Mouse (Mus musculus): ENCODE measurements around the gene Casp12. TPM values are rescaled to one million over a fixed set of nuclear protein-coding genes. Genes with fewer than 3 reads are reported as not detected.

Gene Casp12
- 0.45 TPM in 1 of 2 replicates, not detected in the other for polyA plus RNA-seq (2015; fragmentation: Nextera tagmentation; extraction: Ambion mirVana)

DNA sequence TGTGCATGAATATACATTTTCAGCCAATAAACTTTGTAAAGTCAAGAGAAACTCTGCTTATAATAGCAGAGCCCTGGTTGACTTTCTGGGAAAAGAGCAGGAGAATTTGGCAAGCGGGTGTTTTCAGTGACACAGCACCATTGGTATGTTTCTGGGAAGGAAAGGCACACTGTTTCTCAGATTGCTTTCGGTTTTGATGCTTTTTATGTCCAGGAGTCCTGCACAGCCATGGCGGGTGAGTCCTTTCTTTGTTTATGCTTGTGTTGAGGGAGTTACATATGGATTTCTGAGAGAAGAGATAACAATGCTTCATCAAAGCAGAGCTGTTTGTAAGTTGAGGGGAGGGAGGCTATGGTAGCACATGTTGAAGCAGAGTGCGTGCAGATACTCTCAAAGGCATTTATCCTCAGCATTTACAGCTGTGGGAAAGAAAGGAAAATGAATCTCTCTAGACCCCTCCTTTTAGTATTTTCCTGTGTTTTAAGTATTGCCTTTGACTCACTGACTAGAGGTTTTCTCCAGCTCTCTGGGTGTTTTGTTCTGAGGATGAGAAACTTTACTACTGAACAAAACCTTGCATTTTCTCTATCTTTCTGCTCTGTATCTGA lies at the start of gene Casp12:
Gene Casp12 (plus strand): TSS at position 140 of the 608 bp plus-strand sequence.
- H3K4me1 ChIP-seq (replicated peaks; ENCODE audit: control insufficient read depth, insufficient read depth, low read length) = no peaks in the 10 kb centered on the region
- no peak within 1 kb of the TSS for H3K4me3 ChIP-seq (replicated peaks; ENCODE audit: low read length)
- ATAC-seq = no peak
- H3K9ac ChIP-seq (replicated peaks; ENCODE audit: low read depth, low read length) = no peak within 1 kb of the TSS
- H3K36me3 ChIP-seq (ENCODE audit: control insufficient read depth, insufficient read depth) = no peaks in the 10 kb centered on the region
- H3K4me2 ChIP-seq (ENCODE audit: low read length) = no peak within 1 kb of the TSS
- H3K27ac ChIP-seq (ENCODE audit: low read length) = no peak within 1 kb of the TSS
- 79% methylated on average over 4 of the region's 4 CpGs for WGBS
- H3K27me3 ChIP-seq (replicated peaks; ENCODE audit: control insufficient read depth, insufficient read depth, low read length) = no peaks in the 10 kb centered on the region
- H3K9me3 ChIP-seq (ENCODE audit: control insufficient read depth, low read length) = no peaks in the 10 kb centered on the region

DNA sequence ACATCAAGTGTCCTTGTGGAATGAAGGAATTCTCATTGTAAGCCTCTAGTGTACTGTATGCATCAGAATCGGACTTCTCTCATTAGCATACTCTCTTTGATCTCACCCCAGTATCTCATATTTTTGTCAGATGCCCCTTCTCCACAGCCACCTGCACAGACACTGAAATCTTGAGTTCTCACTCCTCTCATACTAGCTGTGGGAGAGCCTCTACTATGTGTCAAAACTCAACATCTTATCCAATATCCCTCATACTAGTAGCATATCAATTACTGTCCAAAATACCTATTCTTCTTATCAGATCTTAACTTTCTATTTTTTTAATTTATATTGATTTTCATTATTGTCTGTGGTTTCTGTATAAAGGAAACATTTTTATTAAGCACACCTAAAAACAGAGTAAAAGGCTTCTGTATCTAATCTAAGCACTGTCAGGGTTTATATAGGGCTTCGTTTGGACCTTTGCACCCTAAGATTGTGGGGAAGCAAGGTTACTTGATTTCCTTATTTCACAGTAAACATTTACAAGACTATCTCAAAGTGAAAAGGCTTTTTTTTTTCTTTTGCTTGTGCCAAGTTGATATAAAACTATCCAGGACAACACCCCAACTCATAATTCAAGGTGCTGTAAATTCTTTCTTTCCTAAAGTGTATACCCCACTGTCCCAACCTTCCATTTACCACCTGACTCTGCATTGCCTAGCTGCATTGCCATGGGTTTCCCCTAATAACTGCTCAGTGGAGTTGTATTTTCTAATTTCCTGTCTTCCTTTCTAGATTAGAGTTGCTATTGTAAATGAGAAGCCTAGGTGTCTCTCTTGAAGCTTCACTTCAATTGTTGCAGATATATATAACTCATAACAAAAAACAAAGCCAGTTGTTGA lies 48.6 kb upstream of the Casp12 start:
- ATAC-seq = no peak
- Histone ChIP-seq H3K4me1 (replicated peaks; ENCODE audit: control insufficient read depth, insufficient read depth, low read length) (no peaks in the 10 kb centered on the region), H3K36me3 (ENCODE audit: control insufficient read depth, insufficient read depth) (no peaks in the 10 kb centered on the region), H3K27ac (ENCODE audit: low read length) (no peak overlapping the region), H3K9ac (replicated peaks; ENCODE audit: low read depth, low read length) (no peak overlapping the region), H3K9me3 (ENCODE audit: control insufficient read depth, low read length) (no peaks in the 10 kb centered on the region), H3K27me3 (replicated peaks; ENCODE audit: control insufficient read depth, insufficient read depth, low read length) (no peaks in the 10 kb centered on the region), H3K4me2 (ENCODE audit: low read length) (no peak overlapping the region), H3K4me3 (replicated peaks; ENCODE audit: low read length) (no peak overlapping the region)
- 78% methylated on average over 2 of the region's 2 CpGs for WGBS

DNA sequence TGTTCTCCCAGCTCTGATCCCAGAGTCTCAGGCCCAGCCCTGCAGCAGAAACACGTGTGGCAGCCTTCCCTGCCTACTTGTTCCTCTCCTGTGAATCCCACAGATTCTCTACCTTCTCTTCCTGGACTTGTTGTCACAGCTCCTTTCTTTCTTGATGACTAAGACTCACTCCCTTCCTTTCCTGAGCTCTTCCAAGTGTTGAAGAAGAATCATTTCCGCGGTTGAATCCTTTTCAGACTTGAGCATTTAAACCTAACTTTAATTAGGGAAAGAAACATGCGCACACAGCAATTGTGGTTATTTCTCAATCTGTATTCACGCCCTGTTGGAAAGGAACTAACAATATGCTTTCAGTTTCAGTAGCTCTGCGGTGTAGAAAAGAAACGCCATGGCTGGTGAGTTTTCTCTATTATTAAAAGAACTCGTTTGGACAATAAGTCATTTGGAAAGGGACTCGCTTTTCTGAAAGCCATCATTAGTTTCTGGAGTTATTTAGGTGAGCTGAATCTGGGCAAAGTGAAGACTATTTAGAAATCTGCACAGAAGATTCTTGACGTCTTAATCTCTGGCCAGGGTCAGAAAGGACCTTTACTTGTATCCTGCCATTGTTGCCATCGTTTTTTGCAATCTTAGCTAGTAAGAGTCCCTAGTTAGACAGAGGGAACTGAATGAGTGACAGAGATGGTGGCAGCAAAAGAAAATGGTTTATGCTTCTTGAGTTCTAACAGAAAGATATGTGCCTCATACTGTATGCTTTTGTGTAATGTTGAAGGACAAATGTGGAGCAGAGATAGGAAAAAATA lies 46.7 kb upstream of the Casp12 start, which contains the start of gene Casp1:
Gene Casp1 (plus strand): TSS at position 189 of the 803 bp plus-strand sequence.
- Histone ChIP-seq H3K4me3 (replicated peaks; ENCODE audit: low read length) (no peak within 1 kb of the TSS), H3K4me1 (replicated peaks; ENCODE audit: control insufficient read depth, insufficient read depth, low read length) (no peaks in the 10 kb centered on the region), H3K4me2 (ENCODE audit: low read length) (no peak within 1 kb of the TSS), H3K27me3 (replicated peaks; ENCODE audit: control insufficient read depth, insufficient read depth, low read length) (no peaks in the 10 kb centered on the region), H3K36me3 (ENCODE audit: control insufficient read depth, insufficient read depth) (no peaks in the 10 kb centered on the region), H3K27ac (ENCODE audit: low read length) (no peak within 1 kb of the TSS), H3K9ac (replicated peaks; ENCODE audit: low read depth, low read length) (no peak within 1 kb of the TSS), H3K9me3 (ENCODE audit: control insufficient read depth, low read length) (no peaks in the 10 kb centered on the region)
- ATAC-seq = no peak
- WGBS = 32% methylated on average over 11 of the region's 11 CpGs

DNA sequence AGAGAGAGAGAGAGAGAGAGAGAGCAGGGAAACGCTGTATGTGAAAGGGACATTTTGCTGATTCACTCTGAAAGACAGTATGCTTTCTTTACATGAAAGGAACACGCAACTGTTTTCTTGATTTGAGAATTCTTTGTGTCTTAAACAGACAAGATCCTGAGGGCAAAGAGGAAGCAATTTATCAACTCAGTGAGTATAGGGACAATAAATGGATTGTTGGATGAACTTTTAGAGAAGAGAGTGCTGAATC lies 46.2 kb upstream of the Casp12 start:
- Histone ChIP-seq H3K27me3 (replicated peaks; ENCODE audit: control insufficient read depth, insufficient read depth, low read length) (no peaks in the 10 kb centered on the region), H3K4me1 (replicated peaks; ENCODE audit: control insufficient read depth, insufficient read depth, low read length) (no peaks in the 10 kb centered on the region), H3K9ac (replicated peaks; ENCODE audit: low read depth, low read length) (no peak overlapping the region), H3K4me3 (replicated peaks; ENCODE audit: low read length) (no peak overlapping the region), H3K4me2 (ENCODE audit: low read length) (no peak overlapping the region), H3K9me3 (ENCODE audit: control insufficient read depth, low read length) (no peaks in the 10 kb centered on the region), H3K27ac (ENCODE audit: low read length) (no peak overlapping the region), H3K36me3 (ENCODE audit: control insufficient read depth, insufficient read depth) (no peaks in the 10 kb centered on the region)
- no peak for ATAC-seq
- WGBS = 59% methylated on average over 2 of the region's 2 CpGs

DNA sequence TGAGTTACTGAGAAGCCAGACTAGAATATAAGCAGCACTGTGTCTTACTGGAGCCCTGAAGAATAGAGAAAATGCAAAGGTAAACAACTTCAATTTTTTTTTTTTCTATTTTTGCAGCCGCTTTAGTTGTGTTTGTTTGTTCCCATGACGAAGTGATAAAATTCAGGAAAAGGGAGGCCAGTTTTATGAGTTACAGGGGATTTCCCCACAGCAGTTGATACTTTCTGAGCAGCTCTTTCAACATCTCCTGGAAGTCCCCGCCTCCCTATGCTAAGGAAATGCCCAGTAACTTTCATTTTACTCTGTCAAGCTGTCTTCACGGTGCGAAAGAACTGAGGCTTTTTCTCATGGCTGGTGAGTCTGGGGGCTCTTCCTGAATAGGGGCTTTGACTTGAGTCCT lies 36.7 kb upstream of the Casp12 start, which contains the start of gene Casp4:
Gene Casp4 (plus strand): TSS at position 268 of the 400 bp plus-strand sequence.
- H3K27ac ChIP-seq (ENCODE audit: low read length) = no peak within 1 kb of the TSS
- 83% methylated on average over 5 of the region's 5 CpGs for WGBS
- no peaks in the 10 kb centered on the region for H3K4me1 ChIP-seq (replicated peaks; ENCODE audit: control insufficient read depth, insufficient read depth, low read length)
- H3K4me2 ChIP-seq (ENCODE audit: low read length) = no peak within 1 kb of the TSS
- H3K27me3 ChIP-seq (replicated peaks; ENCODE audit: control insufficient read depth, insufficient read depth, low read length) = no peaks in the 10 kb centered on the region
- no peaks in the 10 kb centered on the region for H3K9me3 ChIP-seq (ENCODE audit: control insufficient read depth, low read length)
- no peaks in the 10 kb centered on the region for H3K36me3 ChIP-seq (ENCODE audit: control insufficient read depth, insufficient read depth)
- no peak within 1 kb of the TSS for H3K4me3 ChIP-seq (replicated peaks; ENCODE audit: low read length)
- H3K9ac ChIP-seq (replicated peaks; ENCODE audit: low read depth, low read length) = no peak within 1 kb of the TSS
- no peak for ATAC-seq

DNA sequence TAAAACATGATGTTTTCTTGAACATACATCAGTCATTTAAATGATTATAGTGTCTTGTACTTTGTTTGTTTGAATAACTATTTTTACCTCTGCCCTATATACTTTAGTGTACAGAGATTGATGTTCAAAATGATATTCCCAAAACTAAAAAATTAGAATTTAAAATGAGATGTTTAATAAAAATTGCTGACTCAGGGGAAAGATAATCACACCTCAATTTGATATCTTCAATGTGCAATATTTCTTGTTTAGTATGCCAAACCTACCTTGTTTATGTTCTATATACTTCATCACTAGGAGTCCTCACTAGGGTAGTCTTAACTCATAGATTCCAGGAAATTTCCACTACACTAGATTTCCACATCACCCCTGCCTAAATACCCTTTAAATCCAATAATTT lies 35.1 kb upstream of the Casp12 start:
- H3K4me3 ChIP-seq (replicated peaks; ENCODE audit: low read length) = no peak overlapping the region

DNA sequence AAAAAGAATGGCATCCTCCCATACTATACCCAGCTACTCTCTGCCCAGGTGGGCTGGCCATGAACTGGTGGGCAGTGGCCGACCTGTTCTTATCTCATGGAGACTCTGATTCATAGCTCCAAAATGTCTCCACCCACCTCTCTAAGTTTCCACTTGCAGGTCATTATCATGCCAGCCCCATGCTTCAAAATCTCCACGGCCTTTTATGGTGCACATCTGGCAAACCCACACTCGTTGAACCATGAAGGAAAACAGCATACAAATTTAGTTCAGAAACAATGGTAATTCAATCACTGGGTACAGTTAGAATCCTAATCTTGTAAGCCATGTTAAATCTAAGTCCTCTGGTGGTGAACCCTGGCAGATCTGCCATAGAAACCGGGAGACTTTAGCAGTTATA lies 33.8 kb upstream of the Casp12 start:
- H3K4me3 ChIP-seq (replicated peaks; ENCODE audit: low read length) = no peak overlapping the region
- H3K27ac ChIP-seq (ENCODE audit: low read length) = no peak overlapping the region
- H3K4me1 ChIP-seq (replicated peaks; ENCODE audit: control insufficient read depth, insufficient read depth, low read length) = no peaks in the 10 kb centered on the region
- H3K27me3 ChIP-seq (replicated peaks; ENCODE audit: control insufficient read depth, insufficient read depth, low read length) = no peaks in the 10 kb centered on the region
- no peak overlapping the region for H3K9ac ChIP-seq (replicated peaks; ENCODE audit: low read depth, low read length)
- H3K36me3 ChIP-seq (ENCODE audit: control insufficient read depth, insufficient read depth) = no peaks in the 10 kb centered on the region
- H3K4me2 ChIP-seq (ENCODE audit: low read length) = no peak overlapping the region
- no peak for ATAC-seq
- no peaks in the 10 kb centered on the region for H3K9me3 ChIP-seq (ENCODE audit: control insufficient read depth, low read length)
- WGBS = 72% methylated on average over 4 of the region's 4 CpGs

More for the DNA sequence above, 35.1 kb upstream of the Casp12 start:
- Histone ChIP-seq H3K9me3 (ENCODE audit: control insufficient read depth, low read length) (no peaks in the 10 kb centered on the region), H3K9ac (replicated peaks; ENCODE audit: low read depth, low read length) (no peak overlapping the region), H3K4me2 (ENCODE audit: low read length) (no peak overlapping the region), H3K27ac (ENCODE audit: low read length) (no peak overlapping the region), H3K36me3 (ENCODE audit: control insufficient read depth, insufficient read depth) (no peaks in the 10 kb centered on the region), H3K27me3 (replicated peaks; ENCODE audit: control insufficient read depth, insufficient read depth, low read length) (no peaks in the 10 kb centered on the region), H3K4me1 (replicated peaks; ENCODE audit: control insufficient read depth, insufficient read depth, low read length) (no peaks in the 10 kb centered on the region)
- no peak for ATAC-seq

DNA sequence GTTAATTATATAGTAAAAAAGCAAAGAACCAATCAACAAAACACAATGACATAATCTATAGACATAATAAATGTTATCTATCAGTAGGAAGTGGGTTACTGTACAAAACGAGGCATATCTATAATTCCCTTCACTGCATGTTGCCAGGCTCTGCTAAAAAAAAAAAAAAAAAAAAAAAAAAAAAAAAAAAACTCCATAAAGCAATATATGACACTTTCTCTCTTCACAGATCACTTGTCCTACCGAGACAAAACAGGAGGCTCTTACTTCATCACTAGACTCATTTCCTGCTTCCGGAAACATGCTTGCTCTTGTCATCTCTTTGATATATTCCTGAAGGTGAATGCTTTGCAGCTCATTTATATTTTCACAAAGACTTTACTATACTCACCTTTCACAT lies 17.0 kb upstream of the Casp12 start:
- no peak overlapping the region for H3K9ac ChIP-seq (replicated peaks; ENCODE audit: low read depth, low read length)
- H3K9me3 ChIP-seq (ENCODE audit: control insufficient read depth, low read length) = no peaks in the 10 kb centered on the region
- no peaks in the 10 kb centered on the region for H3K36me3 ChIP-seq (ENCODE audit: control insufficient read depth, insufficient read depth)
- H3K27me3 ChIP-seq (replicated peaks; ENCODE audit: control insufficient read depth, insufficient read depth, low read length) = no peaks in the 10 kb centered on the region
- WGBS = 82% methylated on average over 3 of the region's 3 CpGs
- no peak overlapping the region for H3K27ac ChIP-seq (ENCODE audit: low read length)
- ATAC-seq = no peak
- no peak overlapping the region for H3K4me2 ChIP-seq (ENCODE audit: low read length)
- H3K4me3 ChIP-seq (replicated peaks; ENCODE audit: low read length) = no peak overlapping the region
- no peaks in the 10 kb centered on the region for H3K4me1 ChIP-seq (replicated peaks; ENCODE audit: control insufficient read depth, insufficient read depth, low read length)

DNA sequence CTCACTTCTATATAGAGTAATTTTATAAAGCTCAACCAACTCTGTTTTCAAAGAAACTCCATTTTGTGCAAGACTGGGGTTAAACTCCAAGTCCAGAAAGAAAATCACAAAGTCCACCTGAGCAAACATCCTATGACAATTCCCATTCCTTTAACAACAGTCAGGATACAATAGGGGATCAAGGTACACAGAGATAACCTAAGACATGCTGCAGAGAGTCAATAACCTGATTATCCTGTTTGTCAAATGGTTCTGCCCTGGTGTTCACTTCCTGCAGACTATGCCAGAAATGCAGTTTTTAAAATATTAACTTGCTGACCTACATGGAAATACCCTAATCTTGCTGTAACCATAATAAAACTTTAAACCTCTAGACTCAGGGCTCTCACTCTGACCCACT lies 12.8 kb upstream of the Casp12 start:
- H3K4me2 ChIP-seq (ENCODE audit: low read length) = no peak overlapping the region
- H3K27me3 ChIP-seq (replicated peaks; ENCODE audit: control insufficient read depth, insufficient read depth, low read length) = no peaks in the 10 kb centered on the region
- no peaks in the 10 kb centered on the region for H3K36me3 ChIP-seq (ENCODE audit: control insufficient read depth, insufficient read depth)
- H3K9ac ChIP-seq (replicated peaks; ENCODE audit: low read depth, low read length) = no peak overlapping the region
- no peaks in the 10 kb centered on the region for H3K9me3 ChIP-seq (ENCODE audit: control insufficient read depth, low read length)
- no peak overlapping the region for H3K4me3 ChIP-seq (replicated peaks; ENCODE audit: low read length)
- H3K27ac ChIP-seq (ENCODE audit: low read length) = no peak overlapping the region
- no peak for ATAC-seq
- H3K4me1 ChIP-seq (replicated peaks; ENCODE audit: control insufficient read depth, insufficient read depth, low read length) = no peaks in the 10 kb centered on the region
